Mouse (Mus musculus): Measurements from ENCODE around the gene Otogl. TPM values are rescaled to one million over a fixed set of nuclear protein-coding genes. Genes with fewer than 3 reads are reported as not detected.
"Not testable (repeated sequence)": the region's sequence is repeated elsewhere in the genome, so short reads cannot be mapped to it uniquely, and the experiment has no call there.

Otogl gene
- polyA plus RNA-seq, 1 experiment from 2014 or later: 0.05 TPM

DNA sequence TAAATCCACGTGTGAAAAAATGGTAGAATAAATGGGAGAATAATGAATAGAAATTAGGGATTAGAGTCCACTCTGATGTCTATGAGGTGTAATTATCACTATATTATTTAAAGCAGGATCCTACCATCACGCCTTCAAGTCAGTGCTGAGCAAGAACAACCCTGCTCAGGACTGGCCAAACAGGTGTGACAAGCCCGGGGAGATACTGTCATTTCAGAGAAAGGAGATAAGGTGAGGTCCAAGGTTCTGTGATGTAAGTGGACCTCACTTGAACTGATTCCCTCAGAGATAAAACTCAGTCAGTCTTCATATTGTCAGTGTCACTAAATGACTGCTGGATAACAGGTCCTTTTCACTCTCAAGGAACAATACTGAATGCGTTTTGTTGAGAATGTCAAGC, 44.5 kb downstream of the Otogl start:
- H3K27me3 ChIP-seq: no peaks in the 10 kb centered on the region
- no peak overlapping the region for H3K4me3 ChIP-seq
- H3K4me1 ChIP-seq (replicated peaks): no peaks in the 10 kb centered on the region
- H3K4me2 ChIP-seq: no peak overlapping the region
- H3K9ac ChIP-seq: no peak overlapping the region
- ATAC-seq (replicated peaks; ENCODE audit: insufficient number of reproducible peaks, insufficient read depth, low FRiP score, low read depth): no peak
- no peaks in the 10 kb centered on the region for H3K9me3 ChIP-seq (replicated peaks)
- H3K36me3 ChIP-seq: no peaks in the 10 kb centered on the region
- H3K27ac ChIP-seq: no peak overlapping the region
- WGBS: 69% methylated on average over 4 of the region's 4 CpGs

DNA sequence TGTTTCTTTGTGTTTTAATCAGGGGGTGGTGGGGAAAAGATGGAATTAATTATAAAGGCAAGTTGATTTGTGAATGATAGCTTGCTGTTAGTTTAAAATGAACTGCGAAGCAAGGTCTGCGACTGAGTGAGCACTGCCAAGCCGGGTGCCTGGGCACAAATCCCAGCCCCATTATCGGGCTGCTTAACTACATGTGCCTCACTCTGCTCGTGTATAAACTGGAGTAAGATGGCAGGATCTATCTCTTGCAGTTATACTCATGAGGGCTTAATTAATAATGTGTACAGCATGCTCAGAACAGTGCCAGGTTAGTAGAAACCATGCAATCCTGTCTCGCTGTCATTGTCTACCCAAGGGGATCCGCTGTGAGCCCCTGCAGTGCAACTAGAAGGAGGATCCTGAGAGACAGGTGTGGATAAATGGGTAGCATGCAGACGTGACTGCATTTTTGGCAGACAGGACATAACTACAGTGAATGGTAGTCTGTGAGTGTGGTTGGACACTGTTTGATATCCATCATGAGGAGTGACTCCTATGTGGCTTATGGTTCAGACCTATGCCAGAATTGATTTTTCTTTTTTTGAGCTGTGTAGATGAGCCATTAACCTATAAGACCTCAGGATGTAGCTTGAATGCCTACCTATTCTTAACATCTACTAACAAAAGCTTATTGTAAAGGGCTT, 51.6 kb downstream of the Otogl start:
- H3K9ac ChIP-seq: no peak overlapping the region
- WGBS: 74% methylated on average over 8 of the region's 8 CpGs
- ATAC-seq (replicated peaks; ENCODE audit: insufficient number of reproducible peaks, insufficient read depth, low FRiP score, low read depth): no peak

GRCm38 (mm10) chr10:107859220-107859619, 52.7 kb downstream of the Otogl start:
- H3K9me3 ChIP-seq (replicated peaks): no peaks in the 10 kb centered on the region
- no peak for ATAC-seq (replicated peaks; ENCODE audit: insufficient number of reproducible peaks, insufficient read depth, low FRiP score, low read depth)
- no peaks in the 10 kb centered on the region for H3K27me3 ChIP-seq
- H3K4me1 ChIP-seq (replicated peaks): no peaks in the 10 kb centered on the region
- no peak overlapping the region for H3K4me2 ChIP-seq
- no peak overlapping the region for H3K4me3 ChIP-seq
- no peak overlapping the region for H3K9ac ChIP-seq
- H3K36me3 ChIP-seq: no peaks in the 10 kb centered on the region
- WGBS: 85% methylated on average over 3 of the region's 3 CpGs
- H3K27ac ChIP-seq: no peak overlapping the region

More for the DNA sequence above, 51.6 kb downstream of the Otogl start:
- H3K36me3 ChIP-seq: no peaks in the 10 kb centered on the region
- H3K27me3 ChIP-seq: no peaks in the 10 kb centered on the region
- no peak overlapping the region for H3K27ac ChIP-seq
- H3K4me2 ChIP-seq: no peak overlapping the region
- no peaks in the 10 kb centered on the region for H3K9me3 ChIP-seq (replicated peaks)
- H3K4me3 ChIP-seq: no peak overlapping the region
- no peaks in the 10 kb centered on the region for H3K4me1 ChIP-seq (replicated peaks)

DNA sequence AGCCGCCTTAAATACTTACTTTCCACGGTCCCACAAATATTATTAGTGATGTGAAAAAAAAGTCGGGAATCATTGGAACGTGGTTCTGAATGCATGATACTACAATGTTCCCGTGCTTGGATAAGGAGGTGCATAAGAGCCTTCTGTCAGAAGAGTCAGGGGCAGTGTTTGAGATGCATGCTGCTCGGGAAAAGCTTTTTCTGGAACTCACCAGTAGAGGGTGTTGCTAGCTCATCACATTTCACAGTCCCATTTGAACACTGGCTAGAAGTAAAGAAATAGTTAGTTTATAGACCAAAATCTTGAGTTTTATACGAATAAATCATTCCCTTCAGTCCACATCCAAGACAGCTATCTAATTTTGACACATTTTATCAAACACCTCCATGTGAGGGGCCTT, 53.2 kb downstream of the Otogl start:
- no peak overlapping the region for H3K9ac ChIP-seq
- WGBS: 23% methylated on average over 7 of the region's 7 CpGs
- H3K27me3 ChIP-seq: no peaks in the 10 kb centered on the region

GRCm38 (mm10) chr10:107844906-107845305, 67.0 kb downstream of the Otogl start:
- Histone ChIP-seq H3K4me3 (no peak overlapping the region), H3K9me3 (replicated peaks) (no peaks in the 10 kb centered on the region), H3K36me3 (no peaks in the 10 kb centered on the region), H3K27ac (no peak overlapping the region), H3K9ac (no peak overlapping the region), H3K4me1 (replicated peaks) (no peaks in the 10 kb centered on the region), H3K4me2 (no peak overlapping the region), H3K27me3 (no peaks in the 10 kb centered on the region)
- WGBS: 90% methylated on average over 1 of the region's 1 CpGs
- no peak for ATAC-seq (replicated peaks; ENCODE audit: insufficient number of reproducible peaks, insufficient read depth, low FRiP score, low read depth)

More for the DNA sequence above, 53.2 kb downstream of the Otogl start:
- Histone ChIP-seq H3K36me3 (no peaks in the 10 kb centered on the region), H3K4me3 (no peak overlapping the region), H3K9me3 (replicated peaks) (no peaks in the 10 kb centered on the region), H3K4me1 (replicated peaks) (no peaks in the 10 kb centered on the region), H3K4me2 (no peak overlapping the region), H3K27ac (no peak overlapping the region)
- ATAC-seq (replicated peaks; ENCODE audit: insufficient number of reproducible peaks, insufficient read depth, low FRiP score, low read depth): no peak

GRCm38 (mm10) chr10:107834452-107835239, 77.3 kb downstream of the Otogl start:
- Histone ChIP-seq H3K36me3 (no peaks in the 10 kb centered on the region), H3K9me3 (replicated peaks) (no peaks in the 10 kb centered on the region), H3K4me3 (no peak overlapping the region), H3K27ac (no peak overlapping the region), H3K4me2 (no peak overlapping the region), H3K9ac (no peak overlapping the region), H3K4me1 (replicated peaks) (no peaks in the 10 kb centered on the region), H3K27me3 (no peaks in the 10 kb centered on the region)
- no peak for ATAC-seq (replicated peaks; ENCODE audit: insufficient number of reproducible peaks, insufficient read depth, low FRiP score, low read depth)
- WGBS: 54% methylated on average over 4 of the region's 4 CpGs

DNA sequence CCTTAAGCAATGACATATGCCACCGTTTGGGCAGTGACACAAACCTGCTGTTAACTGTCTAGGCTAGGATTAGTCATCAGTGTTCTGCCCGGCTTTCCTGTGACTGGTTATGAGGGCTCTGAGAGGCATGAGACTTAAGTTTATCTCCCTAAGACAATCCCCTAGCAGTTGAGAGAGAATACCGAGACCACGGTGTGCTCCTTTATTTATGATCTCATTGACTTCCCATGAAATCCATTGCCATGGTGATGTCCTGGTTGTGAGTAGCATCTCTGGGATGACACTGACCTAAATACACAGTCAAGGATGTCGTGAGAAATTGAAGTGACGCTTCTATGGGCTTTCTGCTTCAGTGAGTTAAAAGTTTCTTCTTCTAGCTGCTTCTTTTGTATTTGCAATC, 82.8 kb downstream of the Otogl start:
- Histone ChIP-seq H3K4me3 (no peak overlapping the region), H3K36me3 (no peaks in the 10 kb centered on the region), H3K27ac (no peak overlapping the region), H3K27me3 (no peaks in the 10 kb centered on the region), H3K9me3 (replicated peaks) (no peaks in the 10 kb centered on the region), H3K4me2 (no peak overlapping the region), H3K9ac (no peak overlapping the region), H3K4me1 (replicated peaks) (no peaks in the 10 kb centered on the region)
- no peak for ATAC-seq (replicated peaks; ENCODE audit: insufficient number of reproducible peaks, insufficient read depth, low FRiP score, low read depth)
- WGBS: 67% methylated on average over 6 of the region's 6 CpGs

DNA sequence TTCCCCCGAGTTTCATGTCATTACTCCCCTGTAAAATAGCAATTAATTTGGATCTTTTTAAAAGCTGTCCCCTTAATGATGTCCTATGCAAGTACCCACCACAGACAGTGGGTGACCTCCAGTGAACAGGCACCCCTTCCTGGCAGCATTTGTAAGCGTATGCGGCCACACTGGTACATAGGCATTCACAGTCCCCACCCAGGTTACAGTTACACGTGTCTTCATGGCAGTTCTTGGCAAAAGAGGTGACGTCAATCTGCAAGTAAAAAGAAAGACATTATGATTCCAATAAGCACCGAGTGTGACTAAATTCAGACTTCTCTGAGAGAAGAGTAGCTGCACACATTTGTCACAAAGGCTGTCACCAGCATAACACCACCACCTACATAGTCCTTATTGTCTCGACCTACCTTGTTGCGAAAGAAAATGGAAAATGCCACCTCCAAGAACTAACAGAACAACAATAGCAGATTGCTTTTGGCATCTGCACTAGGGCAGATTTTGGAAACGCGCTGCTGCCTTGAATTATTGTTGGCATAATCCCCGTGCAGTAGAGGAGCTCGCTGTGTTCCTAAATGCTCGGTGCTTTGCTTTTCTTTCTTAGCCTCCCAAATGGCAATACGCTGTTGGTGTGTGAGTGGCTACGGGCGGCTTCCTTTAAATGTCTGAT, 98.0 kb downstream of the Otogl start:
- H3K36me3 ChIP-seq: no peaks in the 10 kb centered on the region
- H3K4me2 ChIP-seq: no peak overlapping the region
- no peak overlapping the region for H3K9ac ChIP-seq
- no peak overlapping the region for H3K4me3 ChIP-seq
- no peaks in the 10 kb centered on the region for H3K27me3 ChIP-seq
- no peak overlapping the region for H3K27ac ChIP-seq
- H3K4me1 ChIP-seq (replicated peaks): no peaks in the 10 kb centered on the region
- 78% methylated on average over 16 of the region's 16 CpGs for WGBS
- no peak for ATAC-seq (replicated peaks; ENCODE audit: insufficient number of reproducible peaks, insufficient read depth, low FRiP score, low read depth)
- H3K9me3 ChIP-seq (replicated peaks): no peaks in the 10 kb centered on the region

GRCm38 (mm10) chr10:107810649-107811398, 101.1 kb downstream of the Otogl start:
- no peak overlapping the region for H3K9ac ChIP-seq
- no peaks in the 10 kb centered on the region for H3K27me3 ChIP-seq
- H3K4me1 ChIP-seq (replicated peaks): peaks cover 3% of the 10 kb centered on the region
- H3K27ac ChIP-seq: no peak overlapping the region
- ATAC-seq (replicated peaks; ENCODE audit: insufficient number of reproducible peaks, insufficient read depth, low FRiP score, low read depth): no peak
- no peaks in the 10 kb centered on the region for H3K36me3 ChIP-seq
- 61% methylated on average over 6 of the region's 6 CpGs for WGBS
- no peaks in the 10 kb centered on the region for H3K9me3 ChIP-seq (replicated peaks)
- H3K4me2 ChIP-seq: no peak overlapping the region
- H3K4me3 ChIP-seq: no peak overlapping the region

GRCm38 (mm10) chr10:107805203-107805602, 106.7 kb downstream of the Otogl start:
- Histone ChIP-seq H3K4me1 (replicated peaks) (peaks cover 18% of the 10 kb centered on the region), H3K27ac (peak overlapping the region; percentile 17), H3K27me3 (no peaks in the 10 kb centered on the region), H3K4me3 (no peak overlapping the region), H3K9me3 (replicated peaks) (no peaks in the 10 kb centered on the region), H3K36me3 (no peaks in the 10 kb centered on the region), H3K4me2 (no peak overlapping the region), H3K9ac (no peak overlapping the region)
- WGBS: 49% methylated on average over 2 of the region's 2 CpGs
- peak; percentile 67; the same call in 1 of the 2 replicates for ATAC-seq (replicated peaks; ENCODE audit: insufficient number of reproducible peaks, insufficient read depth, low FRiP score, low read depth)

DNA sequence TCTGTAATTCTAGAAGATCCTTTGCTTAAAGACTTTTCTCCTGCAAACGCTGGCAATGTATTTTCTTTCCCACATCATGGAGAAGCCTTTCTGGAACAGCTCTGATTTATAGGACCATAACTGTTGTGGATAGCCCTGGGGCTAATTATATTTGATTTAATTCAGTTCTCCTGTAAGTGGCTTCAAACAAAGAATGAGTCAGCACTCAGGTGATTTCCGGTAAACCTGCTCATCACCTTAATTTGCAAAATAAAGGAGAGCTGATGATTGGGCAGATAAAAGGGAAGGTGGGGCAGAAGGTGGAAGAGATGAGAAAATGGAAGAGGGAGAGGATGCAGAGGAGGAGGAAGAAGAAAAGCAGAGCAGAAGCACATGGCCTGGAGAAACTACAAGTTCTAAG, 107.6 kb downstream of the Otogl start:
- H3K27ac ChIP-seq; H3K4me3 ChIP-seq; H3K27me3 ChIP-seq; H3K9me3 ChIP-seq (replicated peaks); H3K36me3 ChIP-seq; H3K9ac ChIP-seq; H3K4me2 ChIP-seq; ATAC-seq (replicated peaks; ENCODE audit: insufficient number of reproducible peaks, insufficient read depth, low FRiP score, low read depth): not testable (repeated sequence)
- 69% methylated on average over 2 of the region's 2 CpGs for WGBS
- H3K4me1 ChIP-seq (replicated peaks): peaks cover 18% of the 10 kb centered on the region

Measured in heart, embryonic 15.5 days (tissue).